Mouse (Mus musculus) G1E-ER4 (cell line): ENCODE measurements around the gene Zfyve21. TPM values are rescaled to one million over a fixed set of nuclear protein-coding genes. Genes with fewer than 3 reads are reported as not detected.

ENCODE experiments used
- GATA1 ChIP-seq: IDR thresholded peaks from one replicate; pipeline ENCODE4 v1.8.0; 2012; ENCODE audit warnings: low read length, inconsistent platforms
- polyA plus RNA-seq: library from polyadenylated mRNA; stranded (reverse); fragments of >175 nt; gene quantifications from 2 replicates; pipeline ENCODE4 v1.2.3, GENCODE M21; 2012

Zfyve21 gene
- 11.6 and 11.8 TPM in 2 replicates for polyA plus RNA-seq

DNA sequence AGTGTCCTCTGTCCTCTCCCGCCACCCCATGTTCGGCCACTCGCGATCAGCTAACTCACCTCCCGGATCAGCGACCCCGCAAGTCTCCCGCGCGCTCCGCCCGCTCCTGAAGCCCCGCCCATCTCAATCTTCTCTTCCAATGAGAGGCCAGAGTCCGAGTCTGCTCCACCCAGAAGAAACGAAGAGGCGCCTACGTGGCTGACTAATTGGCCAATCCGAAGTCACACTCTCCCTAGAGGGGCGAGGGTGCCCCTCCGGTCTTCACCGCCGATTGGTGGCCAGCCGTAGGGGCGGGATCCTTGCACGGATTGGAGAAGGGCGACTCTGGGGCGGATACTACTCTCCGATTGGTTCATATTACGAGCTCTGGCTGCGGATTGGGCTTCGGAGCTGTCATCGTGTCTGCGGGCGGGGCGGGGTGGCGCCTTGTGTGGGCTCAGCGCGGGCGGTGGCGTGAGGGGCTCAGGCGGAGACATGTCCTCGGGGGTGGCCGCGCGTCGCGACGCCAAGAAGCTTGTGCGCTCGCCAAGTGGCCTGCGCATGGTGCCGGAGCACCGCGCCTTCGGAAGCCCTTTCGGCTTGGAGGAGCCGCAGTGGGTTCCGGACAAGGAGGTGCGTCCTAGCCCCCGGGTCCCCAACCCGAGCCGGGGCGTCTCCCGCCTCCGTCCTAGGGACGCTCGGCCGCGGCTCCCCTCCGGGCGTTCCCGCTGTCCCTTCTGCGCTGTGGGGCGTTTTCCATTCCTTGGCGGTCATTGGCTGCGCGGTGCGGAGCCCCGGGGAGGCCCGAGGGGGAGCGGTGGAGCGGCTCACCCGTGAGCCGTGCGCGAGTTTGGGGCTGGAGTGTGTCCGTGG lies at the start of gene Zfyve21, which contains the start of gene Xrcc3:
TSS of gene Zfyve21 (plus strand) at position 405 of the 852 bp plus-strand sequence.
TSS of gene Xrcc3 (minus strand) at position 108 of the 852 bp plus-strand sequence.
- no peak for TF ChIP-seq GATA1

DNA sequence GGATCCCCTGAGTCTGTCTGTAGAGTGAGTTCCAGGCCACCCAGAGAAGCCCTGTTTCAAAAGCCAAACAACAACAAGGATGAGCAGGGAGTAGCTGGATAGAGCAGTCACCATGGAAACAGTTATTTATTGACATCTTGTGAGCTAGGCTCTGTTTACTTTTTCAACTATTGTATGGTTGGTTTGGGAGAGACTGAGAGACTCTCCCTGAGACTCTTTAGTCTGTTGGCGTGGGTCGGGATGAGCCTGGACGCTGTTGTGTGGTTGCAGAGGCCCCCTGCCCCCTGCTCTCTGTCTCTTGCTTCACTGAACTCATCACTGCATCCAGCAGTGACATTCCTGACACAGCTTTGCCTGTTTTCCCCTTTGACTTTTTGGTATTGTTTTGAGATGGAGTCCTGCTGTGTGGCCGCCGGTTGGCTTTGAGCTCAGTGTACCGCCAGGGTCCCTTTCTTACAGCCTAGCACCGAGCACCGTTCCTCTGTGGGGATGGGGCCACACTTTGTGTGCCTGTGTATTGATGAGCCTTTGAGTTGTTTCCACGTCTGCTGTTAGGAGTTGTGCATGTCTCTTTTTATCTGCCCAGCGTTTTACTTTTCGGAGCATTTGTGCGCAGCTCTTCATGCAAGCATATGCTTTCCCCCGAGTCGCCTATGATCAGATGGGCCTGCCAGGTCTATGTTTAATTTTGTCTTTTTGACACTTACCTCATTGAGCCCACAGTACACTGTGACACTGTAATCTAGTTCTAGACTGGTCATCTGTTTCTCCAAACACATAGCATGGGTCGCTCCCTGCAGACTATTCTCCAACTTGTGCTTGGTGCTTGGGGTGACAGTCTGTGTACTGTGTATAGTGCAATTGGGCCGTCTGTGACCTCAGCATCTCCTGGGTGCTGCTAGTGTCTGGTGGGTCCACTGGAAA lies 47.4 kb upstream of the Zfyve21 start:
- no peak for TF ChIP-seq GATA1

DNA sequence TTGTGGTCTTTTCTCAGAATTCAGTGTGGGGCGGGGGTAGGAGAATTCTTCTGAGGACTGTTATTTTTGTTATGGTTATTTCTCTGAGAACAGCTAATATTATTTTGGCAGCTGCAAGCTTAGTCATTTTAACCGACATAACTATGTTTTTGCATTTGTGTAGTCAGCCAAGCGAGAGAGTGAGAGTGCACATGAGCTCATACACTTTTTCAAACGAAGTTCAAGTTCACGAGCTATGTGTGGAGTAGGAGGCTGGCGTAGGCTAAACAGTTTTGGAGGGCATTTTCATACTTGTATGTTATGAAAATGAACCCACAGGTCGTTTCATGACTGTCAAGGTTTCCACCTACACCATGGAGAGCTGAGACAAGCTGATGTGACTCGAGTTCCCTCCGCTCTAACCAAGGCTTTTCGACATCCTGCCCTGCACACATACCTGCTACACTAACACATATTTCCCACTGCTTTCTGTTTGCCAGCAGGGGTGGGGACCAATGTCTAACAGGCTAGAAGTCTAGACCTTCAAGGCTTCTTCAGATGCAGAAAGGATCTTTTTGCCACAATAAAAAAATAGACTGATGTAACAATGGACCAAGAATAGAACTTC lies 45.5 kb upstream of the Zfyve21 start:
- TF ChIP-seq GATA1: no peak

DNA sequence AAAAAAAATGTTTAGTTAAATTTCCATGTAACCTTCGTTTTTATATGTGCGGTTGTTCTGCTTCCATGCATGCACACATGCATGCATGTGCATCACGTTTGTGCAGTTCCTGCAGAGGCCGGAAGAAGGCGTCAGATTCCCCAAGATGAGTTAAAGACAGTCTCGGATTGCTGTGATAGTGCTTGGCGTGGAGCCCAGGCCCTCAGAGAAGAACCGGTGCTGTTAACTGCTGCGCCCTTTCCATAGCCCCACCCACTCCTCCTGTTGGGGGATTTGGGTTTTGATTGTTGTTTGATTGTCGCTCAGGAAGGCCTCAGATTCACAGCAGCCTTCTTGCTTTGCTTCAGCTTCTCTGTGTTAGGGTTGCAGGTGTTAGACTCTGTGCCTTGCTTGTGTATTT lies 44.7 kb upstream of the Zfyve21 start:
- no peak for TF ChIP-seq GATA1

DNA sequence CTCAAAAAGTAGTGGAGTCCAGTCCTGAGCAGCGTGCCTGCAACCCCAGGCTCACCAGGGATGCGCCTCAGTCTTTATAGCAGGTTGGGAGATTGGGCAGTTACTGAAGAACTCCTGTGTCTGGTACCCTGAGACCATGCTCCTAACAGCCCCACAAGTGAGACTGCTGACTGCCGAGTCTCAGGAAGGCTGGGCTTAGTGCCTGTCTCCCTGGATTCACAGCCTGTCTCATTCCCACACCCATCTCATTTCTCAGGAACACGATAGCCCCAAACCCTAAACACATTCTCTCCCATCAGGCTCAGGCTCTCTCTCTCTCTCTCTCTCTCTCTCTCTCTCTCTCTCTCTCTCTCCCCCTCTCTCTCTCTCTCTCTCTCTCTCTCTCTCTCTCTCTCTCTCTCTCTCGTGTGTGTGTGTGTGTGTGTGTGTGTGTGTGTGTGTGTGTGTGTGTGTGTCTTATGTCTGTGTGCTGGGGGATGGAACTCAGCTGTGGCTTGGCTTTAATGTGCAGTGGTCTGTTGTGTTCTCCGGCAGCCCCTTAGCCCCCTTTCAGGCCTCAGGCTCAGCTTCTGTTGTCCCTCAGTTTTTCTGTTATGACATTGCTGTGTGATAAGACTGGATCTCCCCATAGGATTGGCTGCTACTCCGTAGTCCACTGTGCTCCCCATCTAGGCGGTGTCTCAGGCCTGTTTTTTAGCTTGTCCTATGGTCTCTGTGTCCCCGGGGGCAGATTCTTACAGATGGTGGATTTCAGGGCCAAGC lies 44.0 kb upstream of the Zfyve21 start:
- no peak for TF ChIP-seq GATA1

DNA sequence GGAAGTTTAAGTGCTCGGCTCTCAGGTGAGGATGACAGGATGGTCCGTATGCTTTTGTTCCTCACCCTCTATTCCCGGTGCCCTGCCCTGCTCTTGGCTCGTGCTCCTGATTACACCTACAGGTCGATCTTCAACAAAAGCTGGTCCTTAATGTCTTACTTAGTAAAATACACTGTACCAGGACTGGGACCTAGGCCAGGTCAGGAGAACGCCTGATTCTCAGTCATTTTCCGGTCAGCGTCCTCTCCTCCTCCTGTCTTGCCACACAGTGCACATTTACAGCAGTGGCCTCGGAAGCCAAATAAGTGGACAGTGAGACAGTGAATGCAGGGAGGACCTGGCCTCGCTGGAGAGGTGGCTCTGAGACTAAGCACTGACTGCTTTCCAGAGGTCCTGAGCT lies 43.3 kb upstream of the Zfyve21 start:
- TF ChIP-seq GATA1: no peak

DNA sequence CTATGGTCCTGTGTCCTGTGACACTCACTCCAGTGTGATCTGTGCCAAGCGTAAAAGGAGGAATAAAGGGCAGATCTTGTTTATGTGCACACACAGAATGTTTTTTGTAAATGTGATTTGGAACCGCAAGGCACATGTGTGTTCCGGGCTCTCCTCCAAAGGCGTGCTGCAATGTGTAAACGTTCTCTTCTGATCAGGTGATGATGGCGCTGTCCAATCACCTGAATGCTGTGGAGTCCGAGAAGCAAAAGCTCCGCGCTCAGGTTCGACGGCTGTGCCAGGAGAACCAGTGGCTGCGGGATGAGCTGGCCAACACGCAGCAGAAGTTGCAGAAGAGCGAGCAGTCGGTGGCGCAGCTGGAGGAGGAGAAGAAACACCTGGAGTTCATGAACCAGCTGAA lies 39.8 kb upstream of the Zfyve21 start:
- no peak for TF ChIP-seq GATA1

DNA sequence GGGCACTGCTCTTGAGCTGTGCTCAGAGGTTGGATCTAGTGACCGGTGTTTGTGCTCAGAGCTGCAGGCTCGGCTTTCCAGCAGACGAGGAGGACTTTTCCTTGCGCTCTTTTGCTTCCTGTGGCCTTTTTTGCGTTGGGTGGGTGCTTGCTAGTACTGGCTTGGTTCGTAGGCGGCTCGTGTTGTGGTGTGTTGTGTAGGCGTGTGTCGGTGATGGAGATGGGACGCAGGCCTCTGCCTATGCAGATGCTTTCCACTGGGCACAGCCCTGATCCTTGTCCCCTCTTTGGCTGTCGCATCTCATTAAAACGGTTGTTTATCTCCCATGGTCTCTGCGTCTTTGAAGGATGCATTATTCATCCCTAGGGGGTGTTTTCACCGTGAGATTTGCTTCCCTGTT lies 39.1 kb upstream of the Zfyve21 start:
- no peak for TF ChIP-seq GATA1

DNA sequence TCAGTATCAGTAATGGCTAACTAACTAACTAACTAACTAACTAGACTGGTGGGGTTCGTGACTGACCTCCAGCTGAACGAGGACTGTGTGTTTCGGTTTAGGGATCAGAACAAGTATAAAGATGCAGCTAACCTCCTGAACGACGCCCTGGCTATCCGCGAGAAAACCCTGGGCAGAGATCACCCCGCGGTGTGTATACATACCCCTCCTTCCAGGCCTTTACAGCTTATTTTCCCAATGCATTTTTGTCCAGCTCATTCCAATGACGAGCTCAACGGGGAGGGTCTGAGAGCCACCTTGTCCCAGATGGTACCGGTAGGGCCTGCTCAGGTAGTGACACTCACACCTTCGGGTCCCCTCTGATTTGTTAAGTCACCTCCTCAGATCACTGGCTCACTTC lies 36.1 kb upstream of the Zfyve21 start:
- no peak for TF ChIP-seq GATA1

DNA sequence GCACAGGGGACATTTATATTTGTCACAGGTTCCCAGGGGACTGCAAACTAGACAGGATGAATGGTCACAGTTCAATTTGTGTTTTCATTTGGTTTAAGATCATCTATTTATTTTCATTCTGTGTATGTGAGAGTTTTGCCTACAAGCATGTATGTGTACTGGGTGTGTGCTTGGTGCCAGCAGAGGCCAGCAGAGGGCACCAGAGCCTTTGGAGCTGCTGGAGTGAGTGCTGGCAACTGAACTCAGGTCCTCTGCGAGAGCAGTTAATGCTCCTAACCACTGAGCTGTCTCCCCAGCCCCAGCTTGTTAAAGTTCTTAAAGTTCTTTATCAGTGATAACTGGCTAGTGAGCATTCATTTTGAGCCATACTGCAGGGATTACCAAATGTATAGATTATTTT lies 34.4 kb upstream of the Zfyve21 start:
- TF ChIP-seq GATA1: no peak

DNA sequence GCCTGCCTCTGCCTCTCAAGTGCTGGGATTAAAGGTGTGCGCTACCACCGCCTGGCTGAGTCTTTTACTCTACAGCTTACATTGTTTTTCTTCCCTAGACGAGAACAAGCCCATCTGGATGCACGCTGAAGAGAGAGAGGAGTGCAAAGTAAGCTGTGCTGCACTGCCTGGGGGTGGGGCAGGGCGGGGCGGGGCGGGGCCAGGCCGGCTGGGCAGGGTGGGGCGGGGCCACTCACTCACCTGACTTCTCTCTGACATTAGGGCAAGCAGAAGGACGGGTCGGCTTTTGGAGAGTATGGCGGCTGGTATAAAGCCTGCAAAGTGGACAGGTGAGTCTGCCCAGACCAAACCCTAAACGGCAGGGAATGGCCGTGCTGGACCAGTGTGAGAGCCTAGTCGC lies 28.8 kb upstream of the Zfyve21 start:
- TF ChIP-seq GATA1: no peak

DNA sequence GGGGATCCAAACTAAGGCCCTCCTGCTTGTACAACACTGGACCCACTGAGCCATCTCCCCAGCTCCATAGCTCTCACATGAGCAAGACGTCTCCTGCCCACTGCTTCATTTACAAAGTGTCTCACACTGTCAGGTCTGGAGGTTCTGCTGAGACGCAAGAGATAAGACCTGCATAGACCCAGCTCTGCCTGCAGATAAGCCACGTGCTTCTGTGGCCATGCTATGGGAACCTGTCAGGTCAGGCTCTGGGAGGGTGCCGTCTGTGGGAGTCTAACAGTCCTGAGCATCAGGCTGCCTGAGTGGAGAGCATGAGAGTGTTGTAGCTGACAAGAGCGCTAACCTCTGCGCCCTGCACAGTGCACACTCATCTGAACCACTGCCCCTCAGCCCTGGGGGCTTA lies 27.0 kb upstream of the Zfyve21 start:
- TF ChIP-seq GATA1: no peak

DNA sequence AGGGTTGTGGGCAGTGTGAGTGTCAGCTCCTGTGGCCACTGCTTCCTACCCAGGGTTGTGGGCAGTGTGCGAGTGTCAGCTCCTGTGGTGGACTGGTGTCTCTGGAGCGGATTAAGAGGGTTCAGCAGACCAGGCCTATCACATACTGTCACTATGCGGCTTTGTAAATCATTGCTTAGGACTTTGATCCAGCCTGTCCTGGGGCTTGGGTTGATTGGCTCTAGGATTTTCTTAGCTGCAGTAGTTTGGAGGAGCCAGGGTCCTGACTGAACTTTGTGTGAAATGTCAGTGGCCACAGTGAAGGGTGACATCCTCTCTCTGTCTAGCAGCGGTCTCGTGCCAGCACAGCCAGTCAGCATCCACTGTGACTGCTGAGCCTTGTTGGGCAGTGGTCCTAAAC lies 23.9 kb upstream of the Zfyve21 start:
- no peak for TF ChIP-seq GATA1

DNA sequence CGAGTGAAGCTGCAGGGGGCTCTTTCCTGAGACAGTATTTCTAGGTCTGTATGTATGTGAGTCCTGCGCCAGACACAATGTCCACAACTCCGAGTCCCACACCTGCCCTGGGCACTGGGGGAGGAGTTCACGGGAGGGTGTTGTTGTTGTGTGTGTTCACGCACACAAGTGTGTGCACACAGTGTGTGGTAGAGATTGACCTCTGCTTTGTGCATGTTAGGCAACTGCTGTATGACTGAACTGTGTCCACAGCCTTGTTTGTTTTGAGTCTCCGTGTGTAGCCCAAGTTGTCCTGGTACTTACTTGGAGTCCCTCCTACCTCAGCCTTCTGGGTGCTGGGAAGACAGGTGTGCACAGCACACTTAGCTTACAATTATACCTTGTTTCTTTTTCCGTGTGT lies 23.3 kb upstream of the Zfyve21 start:
- no peak for TF ChIP-seq GATA1

DNA sequence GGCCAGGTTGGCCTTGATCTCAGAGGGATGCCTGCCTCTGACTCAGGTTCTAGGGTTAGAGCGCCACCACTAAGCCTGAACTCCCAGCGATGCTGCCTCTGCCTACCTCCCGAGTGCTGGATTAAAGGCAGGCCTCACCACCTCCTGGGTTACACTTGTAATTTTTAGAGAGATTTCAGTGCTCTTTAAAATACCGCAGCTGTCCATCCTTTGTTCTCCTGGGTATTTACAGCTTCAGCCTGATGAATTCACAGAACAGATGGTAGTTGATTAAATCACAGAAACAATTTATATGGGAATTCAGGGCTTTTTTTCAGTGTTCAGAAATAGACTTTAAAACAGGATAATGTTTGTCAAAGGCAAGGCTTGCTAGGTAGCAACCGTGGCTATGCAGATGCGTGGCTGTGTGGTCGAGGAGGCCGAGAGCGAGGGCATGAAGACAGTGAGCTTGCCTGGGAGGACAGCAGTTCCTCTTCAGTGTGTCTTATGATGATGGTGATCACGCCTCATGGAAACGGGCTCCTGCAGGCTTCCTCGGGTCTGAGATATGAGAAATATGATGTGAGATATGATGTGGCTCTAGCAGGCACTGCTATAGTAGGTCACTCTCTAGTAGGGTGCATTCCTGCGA lies 22.4 kb upstream of the Zfyve21 start:
- TF ChIP-seq GATA1: no peak
